Mouse (Mus musculus) adrenal gland, adult 2 months (tissue): ENCODE results near the gene Ano9. TPM values are rescaled to one million over a fixed set of nuclear protein-coding genes. Genes with fewer than 3 reads are reported as not detected.

Source experiments
- DNase-seq: peaks from one replicate; pipeline ENCODE4 v3.0.0; 2021
- polyA plus RNA-seq: library from polyadenylated mRNA; depleted of rRNA; stranded (reverse); fragments of >200 nt; gene quantifications from 2 replicates; pipeline ENCODE4 v1.2.3, GENCODE M21; 2012
- total RNA-seq, 2 experiments: library from RNA; stranded (reverse); gene quantifications; 2 replicates each; pipeline ENCODE4 v1.2.3; 2021

Gene Ano9
- total and polyA plus RNA-seq, 3 experiments, result 0.17 to 0.25 TPM; not detected in 1

- no peak for DNase-seq
Measured at GRCm38 (mm10) chr7:141099911-141100691, 17.5 kb downstream of the Ano9 start, which contains the start of gene Sigirr. Gene Sigirr, minus strand, starts transcription at chr7:141100572.

- DNase-seq, result no peak
Measured at GRCm38 (mm10) chr7:141097177-141097576, 20.4 kb downstream of the Ano9 start.

GRCm38 (mm10) chr7:141096649-141097056 is 21.0 kb downstream of the Ano9 start:
- peak; percentile 81 for DNase-seq

- no peak for DNase-seq
Measured at GRCm38 (mm10) chr7:141096021-141096420, 21.6 kb downstream of the Ano9 start.

- DNase-seq, result no peak
Measured at GRCm38 (mm10) chr7:141094487-141095205, 23.0 kb downstream of the Ano9 start.

GRCm38 (mm10) chr7:141093950-141094349 is 23.7 kb downstream of the Ano9 start:
- DNase-seq, result no peak

- peak; percentile 94 for DNase-seq
Measured at GRCm38 (mm10) chr7:141092051-141092735, 25.4 kb downstream of the Ano9 start.

GRCm38 (mm10) chr7:141090228-141090627 is 27.4 kb downstream of the Ano9 start:
- DNase-seq, result peak; percentile 53

- DNase-seq, result no peak
Measured at GRCm38 (mm10) chr7:141088473-141088872, 29.1 kb downstream of the Ano9 start.

GRCm38 (mm10) chr7:141087894-141088293 is 29.7 kb downstream of the Ano9 start:
- no peak for DNase-seq

GRCm38 (mm10) chr7:141079481-141080449 is 37.8 kb downstream of the Ano9 start:
- DNase-seq, result no peak

- no peak for DNase-seq
Measured at GRCm38 (mm10) chr7:141078876-141079275, 38.7 kb downstream of the Ano9 start.

- no peak for DNase-seq
Measured at GRCm38 (mm10) chr7:141077841-141078240, 39.8 kb downstream of the Ano9 start, which contains the start of gene Pkp3. Gene Pkp3, plus strand, starts transcription at chr7:141078218.

- no peak for DNase-seq
Measured at GRCm38 (mm10) chr7:141073782-141074181, 43.8 kb downstream of the Ano9 start.

- DNase-seq, result no peak
Measured at GRCm38 (mm10) chr7:141072017-141072745, 45.4 kb downstream of the Ano9 start.

- DNase-seq, result peak; percentile 76
Measured at GRCm38 (mm10) chr7:141070058-141070862, 47.3 kb downstream of the Ano9 start.

- no peak for DNase-seq
Measured at GRCm38 (mm10) chr7:141068351-141068750, 49.3 kb downstream of the Ano9 start.

- DNase-seq, result no peak
Measured at GRCm38 (mm10) chr7:141064576-141064975, 53.0 kb downstream of the Ano9 start.

GRCm38 (mm10) chr7:141064175-141064574 is 53.4 kb downstream of the Ano9 start:
- no peak for DNase-seq

- no peak for DNase-seq
Measured at GRCm38 (mm10) chr7:141063353-141063752, 54.3 kb downstream of the Ano9 start.
